Mouse (Mus musculus) T-helper 2 cell (primary cell): ENCODE results near the gene Rtn4rl1.
"Not testable (repeated sequence)": the region's sequence is repeated elsewhere in the genome, so short reads cannot be mapped to it uniquely, and the experiment has no call there.

ENCODE experiments used
- in situ Hi-C: fragments of 300-600 bp; cut with MboI, MseI; formaldehyde crosslinking; loops from one replicate; pipeline ENCODE4 v1.15.1; 2025; ENCODE audit warnings: high pct_unique_total_duplicates

Rtn4rl1 gene

DNA sequence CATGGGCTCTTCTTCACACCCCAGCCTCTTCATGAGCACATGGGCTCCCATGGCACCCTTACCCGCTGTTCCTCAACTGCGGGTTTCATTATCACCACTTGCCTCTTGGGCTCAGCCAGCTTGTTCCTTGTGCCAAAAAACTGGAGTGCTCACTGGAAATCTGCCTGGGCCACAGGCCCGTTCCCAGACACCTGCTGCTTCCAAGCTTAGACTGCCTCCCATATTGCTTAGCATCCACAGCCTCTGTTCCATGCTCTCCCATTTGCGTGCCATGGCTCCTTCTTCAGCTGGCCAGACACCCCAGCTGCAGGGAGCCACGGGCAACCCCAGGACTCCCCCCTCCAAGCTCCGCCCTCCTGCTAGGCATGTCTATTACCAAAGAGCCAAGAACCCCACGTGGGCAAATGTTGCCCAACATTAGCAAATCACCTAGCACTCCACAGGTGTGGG, 77.4 kb downstream of the Rtn4rl1 start:
- in situ Hi-C loops, result no loop called here

DNA sequence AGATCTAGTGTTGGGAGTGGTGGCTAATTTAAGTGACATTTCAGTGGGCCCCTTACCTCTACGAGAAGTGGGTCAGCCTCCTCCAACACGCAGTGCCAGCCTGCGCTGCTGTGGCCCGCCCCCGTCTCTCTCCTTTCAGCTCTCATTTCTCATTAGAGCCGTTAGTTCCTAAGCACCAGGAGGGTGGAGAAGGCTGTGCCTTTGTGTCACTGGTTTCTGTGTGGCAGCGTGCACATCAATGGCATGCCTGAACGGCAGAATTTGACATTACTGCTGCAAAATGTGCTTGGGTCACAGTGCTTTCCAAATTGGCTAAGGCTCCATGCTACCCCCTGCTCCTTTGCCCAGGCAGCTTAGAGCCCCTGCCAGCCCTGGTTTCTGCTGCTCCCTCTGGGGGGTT, 79.9 kb downstream of the Rtn4rl1 start:
- in situ Hi-C loops, result no loop called here

DNA sequence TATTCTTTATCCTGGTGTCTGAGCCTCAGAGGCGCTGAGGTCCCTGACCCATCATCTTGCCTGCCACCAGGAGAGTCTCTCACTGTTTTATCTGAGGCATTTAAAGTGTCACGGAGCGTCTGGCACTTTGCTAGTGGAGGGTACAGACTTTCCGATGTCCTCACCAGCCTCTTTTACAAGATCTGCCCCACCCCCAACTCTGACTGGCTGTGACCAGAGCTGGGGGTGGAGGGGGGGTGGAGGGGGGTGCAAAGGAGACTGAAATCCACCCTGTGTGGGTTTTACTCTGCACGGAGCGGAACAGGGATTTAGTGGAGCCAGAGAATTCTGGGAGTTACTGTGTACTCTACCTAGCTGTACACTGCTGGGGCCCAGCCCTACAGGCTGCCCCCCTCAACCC, 81.5 kb downstream of the Rtn4rl1 start:
- in situ Hi-C loops, result no loop called here

DNA sequence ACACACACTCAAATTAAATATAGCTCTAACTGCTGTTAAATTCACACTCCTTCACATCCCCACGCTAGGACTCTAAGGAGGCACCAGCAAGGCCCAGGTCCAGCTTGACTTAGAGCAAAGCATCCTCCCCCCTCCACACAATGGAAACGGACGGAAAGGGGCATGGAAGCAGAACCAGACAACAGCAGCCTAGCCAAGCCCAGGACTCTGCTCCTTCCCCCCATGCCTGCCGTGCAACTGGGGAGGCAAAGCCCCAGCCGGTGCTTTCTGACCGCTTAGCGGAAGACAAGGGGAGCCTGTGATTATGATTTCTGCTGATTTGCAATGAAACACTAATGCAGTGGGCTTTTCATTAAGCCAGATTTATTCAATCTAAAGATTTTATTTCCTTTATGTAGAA, 84.5 kb downstream of the Rtn4rl1 start:
- in situ Hi-C loops, result no loop called here

DNA sequence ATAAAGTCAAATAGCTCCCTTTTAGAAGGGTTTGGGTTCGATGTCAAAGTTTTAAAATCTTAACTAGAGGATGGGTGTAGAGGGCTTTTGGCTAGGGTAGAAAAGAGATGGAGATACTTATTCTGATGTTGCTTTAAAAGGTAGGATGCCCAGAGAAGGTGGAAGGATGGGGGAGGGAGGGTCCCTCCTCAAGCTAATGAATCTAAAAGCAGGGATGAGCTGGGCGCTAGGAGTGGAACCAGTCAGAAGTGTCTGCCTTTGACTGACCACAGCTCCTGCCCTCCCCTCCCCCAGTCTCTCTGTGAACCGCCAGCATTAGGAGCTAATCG, 85.4 kb downstream of the Rtn4rl1 start:
- in situ Hi-C loops, result no loop called here

DNA sequence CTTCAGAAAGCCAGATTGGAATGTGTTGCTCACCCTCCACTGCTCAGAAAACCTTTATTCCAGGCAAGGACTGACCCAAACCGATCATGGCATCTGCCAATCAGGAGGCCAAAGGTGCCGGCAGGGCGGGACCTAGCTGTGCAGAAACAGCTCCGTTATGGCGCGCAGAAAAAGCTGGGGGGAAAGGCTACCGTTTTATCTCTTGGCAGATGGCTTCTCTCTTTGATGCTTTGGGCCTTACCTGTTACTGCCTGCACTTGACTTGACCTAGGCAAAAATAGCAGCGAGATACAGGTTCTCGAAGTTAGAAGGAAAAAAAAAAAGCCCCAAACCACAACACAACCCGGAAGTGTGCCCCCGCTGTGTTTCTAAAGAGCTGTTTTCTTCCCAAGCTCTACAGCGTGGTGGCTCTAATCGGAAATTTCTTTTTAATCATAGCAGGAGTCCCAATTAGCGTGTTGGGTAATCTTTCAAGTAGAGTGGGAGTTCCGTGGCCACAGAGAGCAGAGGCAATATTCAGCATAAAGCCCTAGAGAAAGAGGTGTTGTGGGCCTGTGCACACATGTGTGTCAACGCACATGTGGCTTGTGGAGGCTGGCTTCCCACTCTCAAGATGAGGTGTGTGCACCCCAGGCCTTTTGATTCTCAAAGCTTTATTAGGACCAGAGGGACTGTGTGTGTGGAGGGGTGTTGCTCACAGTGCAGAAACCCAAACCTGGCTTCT, 85.9 kb downstream of the Rtn4rl1 start:
- in situ Hi-C loops, result no loop called here

DNA sequence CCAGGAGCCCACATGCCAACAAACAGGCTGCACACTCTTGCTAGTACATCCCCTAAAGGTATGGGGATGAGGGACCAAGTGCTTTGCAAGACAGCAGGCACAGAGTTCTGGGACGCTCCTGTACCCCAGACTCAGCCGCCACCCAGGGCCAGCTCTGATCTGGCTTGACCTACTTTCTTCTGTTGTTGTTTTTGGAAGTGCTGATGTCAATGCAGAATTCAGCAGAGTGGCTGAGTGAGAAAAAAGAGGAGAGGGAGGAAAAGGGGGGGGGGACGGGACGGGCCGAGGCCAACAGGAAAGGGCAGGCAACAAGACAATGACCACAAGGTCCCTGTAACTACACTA, 86.5 kb downstream of the Rtn4rl1 start:
- in situ Hi-C loops, result no loop called here

DNA sequence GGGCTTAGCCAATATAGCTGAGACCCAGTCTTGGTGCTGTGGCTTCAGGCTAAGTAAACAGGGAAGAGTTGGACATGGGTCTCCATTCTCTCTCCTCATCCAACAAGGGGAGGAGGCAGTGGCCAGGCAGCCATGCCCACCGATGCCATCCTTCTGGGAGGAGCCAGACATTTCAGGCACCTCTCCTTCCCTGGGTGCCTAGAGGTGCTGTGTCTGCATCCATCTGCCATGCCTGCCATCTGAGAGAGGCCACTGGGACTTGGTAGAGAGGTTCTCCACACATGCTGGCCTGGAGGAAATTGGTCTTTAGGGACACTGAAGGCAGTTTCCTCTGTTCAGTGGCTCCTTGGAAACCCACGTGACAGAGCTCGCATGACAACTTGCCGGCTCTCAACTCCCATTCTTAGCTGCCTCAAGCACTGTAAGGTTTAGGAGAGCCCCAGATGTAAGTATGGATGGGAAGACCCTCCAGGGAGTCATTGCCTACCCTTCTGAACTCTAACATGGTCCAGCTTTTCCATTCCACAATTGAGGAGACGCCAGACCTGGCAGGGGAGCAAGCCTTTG, 86.9 kb downstream of the Rtn4rl1 start:
- in situ Hi-C loops, result no loop called here

DNA sequence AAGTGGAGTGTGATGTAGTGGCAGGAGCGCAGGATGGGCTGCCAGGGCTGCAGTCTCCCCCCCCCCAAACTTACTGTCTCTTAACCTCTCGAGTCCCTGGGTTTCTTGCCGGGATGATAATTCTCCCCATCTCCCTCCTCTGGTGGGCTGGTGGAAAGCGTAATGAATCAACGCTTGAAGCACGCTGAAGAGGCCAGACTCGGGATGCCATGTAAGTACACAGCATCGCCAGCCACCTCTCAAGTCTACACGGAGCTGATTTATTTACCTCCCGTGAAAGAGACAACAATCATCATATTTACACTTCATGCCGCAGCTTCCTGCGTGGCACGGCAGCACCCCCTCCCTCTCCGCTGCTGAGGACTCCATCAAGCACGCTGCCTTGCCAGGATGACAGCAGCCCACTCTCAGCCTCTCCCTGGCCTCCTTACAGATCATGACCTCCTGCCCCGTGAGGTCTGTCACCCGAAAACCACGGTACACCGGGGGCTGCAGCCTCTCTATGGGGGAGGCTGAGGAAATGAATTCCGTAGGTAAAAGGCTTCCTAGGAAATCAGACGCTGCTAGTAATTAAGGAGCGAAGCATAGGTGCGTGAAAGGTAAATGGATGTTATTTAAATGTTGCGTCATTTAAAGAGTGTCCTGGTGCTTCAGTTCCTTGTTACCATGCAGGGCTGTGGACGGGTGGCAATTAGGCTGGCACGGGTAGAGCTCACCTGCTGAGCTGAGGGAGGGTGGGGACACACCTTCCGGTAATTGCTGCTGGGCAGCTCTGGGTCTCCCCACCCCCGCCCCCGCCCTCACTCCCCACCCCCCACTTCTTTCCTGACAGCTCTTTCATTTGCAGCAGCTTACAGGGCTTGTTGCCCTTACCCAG, 88.0 kb downstream of the Rtn4rl1 start:
- in situ Hi-C loops, result no loop called here

DNA sequence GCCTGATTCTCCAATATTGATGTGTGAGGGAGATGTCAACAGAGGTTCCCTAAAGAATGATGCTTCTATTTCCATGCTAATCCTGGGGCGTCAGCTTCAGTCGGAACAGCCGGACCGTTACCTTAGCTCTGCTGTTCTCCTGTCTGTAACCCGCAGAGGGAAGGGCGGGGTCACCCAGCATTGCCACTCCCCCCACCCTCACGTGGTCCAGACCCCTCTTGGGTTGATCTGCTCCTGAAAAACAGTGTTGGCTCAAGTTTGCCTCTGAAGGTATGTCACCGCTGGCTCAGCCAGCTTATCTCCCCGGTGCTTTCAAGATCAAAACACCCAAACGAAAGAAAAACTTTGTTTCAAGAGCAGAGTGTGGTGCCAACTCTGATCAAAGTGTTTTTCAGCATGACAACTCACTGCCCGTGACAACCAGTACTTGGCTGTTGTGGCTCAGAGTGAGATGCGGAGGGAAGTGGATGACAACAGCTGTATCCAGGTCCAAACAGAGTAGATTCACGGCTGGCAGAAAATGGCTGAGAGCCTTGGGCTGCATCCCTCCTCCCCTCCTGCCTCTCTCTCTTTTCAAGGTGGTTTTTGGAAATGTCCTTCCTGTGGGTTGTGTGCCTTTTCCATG, 89.0 kb downstream of the Rtn4rl1 start:
- in situ Hi-C loops, result no loop called here

DNA sequence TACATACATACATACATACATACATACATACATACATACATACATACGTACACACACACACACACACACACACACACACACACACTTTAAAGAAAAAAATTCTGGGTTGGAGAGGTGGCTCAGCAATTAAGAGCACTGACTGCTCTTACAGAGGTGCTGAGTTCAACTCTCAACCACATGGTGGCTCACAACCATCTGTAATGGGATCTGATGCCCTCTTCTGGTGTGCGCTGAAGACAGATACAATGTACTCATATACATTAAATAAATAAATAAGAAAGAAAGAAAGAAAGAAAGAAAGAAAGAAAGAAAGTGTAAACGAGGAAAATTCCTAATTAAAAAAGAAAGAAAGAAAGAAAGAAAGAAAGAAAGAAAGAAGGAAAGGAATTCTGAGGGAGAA, 90.2 kb downstream of the Rtn4rl1 start:
- in situ Hi-C loops, result not testable (repeated sequence)

DNA sequence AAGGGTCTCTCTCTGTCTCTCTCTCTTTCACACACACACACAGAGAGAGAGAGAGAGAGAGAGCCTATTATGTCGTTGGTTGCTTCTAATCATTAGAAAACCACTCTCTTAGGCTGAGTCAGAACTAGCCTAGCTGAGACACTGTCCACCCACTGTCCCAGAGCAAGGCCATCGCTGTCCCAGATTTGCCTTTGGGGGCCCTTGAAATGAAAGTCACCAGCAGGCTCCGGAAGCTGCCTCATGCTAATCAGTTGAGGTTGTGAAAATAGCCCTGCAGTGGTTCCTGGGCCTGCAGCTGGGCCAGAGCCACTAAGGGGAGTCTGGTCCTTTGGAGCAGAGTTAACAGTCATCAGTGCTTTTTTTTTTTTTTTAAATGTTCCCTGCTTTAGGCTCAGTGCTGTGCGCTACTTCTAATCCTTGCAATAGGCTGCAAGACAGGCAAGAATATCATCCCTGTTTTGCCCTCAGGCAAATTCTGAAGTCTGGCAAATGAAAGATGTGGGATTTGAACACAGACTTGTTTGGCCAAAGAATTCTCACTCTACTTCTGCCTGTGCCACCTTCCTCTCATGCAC, 92.4 kb downstream of the Rtn4rl1 start:
- in situ Hi-C loops, result loop anchor here (5.0 kb wide), 1 partner anchor 104 kb away; no protein-coding TSS in a partner anchor

DNA sequence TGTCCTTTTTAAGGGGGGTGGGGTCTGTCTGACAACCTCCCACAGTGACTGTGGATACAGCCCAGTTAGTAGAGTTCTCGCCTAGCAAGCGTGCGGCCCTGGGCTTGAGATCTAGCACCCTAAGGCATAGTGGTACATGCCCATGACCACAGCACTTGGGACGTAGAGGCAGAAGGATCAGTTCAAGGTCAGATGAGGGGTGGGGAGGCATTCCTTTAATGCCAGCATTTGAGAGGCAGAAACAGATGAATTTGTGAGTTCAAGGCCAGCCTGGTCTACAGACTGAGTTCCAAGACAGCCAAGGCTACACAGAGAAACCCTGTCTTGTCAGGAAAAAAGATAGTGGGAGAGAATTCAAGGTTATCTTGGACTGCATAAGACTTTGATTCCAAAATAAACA, 93.3 kb downstream of the Rtn4rl1 start:
- in situ Hi-C loops, result loop anchor here (5.0 kb wide), 1 partner anchor 105 kb away; no protein-coding TSS in a partner anchor

DNA sequence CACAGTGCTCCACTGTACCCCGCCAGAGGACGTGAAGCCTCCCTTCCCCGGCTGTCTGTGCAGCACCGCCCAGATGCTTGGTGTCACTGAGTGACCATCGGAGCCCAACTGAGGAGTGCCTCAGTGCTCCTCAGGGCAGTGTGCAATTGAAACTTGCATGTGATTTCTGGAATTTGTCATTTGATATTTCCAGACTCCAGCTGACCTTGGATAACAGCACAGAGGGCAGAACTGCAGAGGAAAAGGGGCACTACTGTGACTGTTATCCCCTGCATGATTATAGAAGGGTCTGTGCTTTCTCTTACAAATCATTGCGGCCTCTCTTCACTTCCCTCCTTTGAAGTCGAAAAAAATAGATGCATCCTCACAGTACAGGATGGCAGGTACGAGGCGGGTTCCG, 94.4 kb downstream of the Rtn4rl1 start:
- in situ Hi-C loops, result loop anchor here (5.0 kb wide), 1 partner anchor 106 kb away; no protein-coding TSS in a partner anchor

DNA sequence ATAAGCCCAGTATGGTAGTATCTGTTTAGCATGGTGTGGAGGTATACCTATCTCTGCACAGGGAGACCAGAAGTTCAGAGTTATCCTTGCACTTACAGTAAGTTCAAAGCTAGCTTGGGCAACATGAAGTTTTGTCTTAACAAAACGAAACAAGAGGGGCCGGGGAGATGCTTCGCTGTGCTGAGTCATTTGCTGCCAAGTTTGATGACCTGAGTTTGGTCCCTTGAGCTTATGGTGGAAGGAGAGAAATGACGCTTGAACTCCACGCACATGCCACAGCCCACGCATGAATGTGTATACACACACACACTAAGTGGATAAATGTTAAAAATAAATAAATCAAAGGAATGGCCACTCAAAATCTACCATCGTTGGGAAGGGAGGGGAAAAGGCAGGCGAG, 94.9 kb downstream of the Rtn4rl1 start:
- in situ Hi-C loops, result loop anchor here (5.0 kb wide), 1 partner anchor 106 kb away; no protein-coding TSS in a partner anchor

DNA sequence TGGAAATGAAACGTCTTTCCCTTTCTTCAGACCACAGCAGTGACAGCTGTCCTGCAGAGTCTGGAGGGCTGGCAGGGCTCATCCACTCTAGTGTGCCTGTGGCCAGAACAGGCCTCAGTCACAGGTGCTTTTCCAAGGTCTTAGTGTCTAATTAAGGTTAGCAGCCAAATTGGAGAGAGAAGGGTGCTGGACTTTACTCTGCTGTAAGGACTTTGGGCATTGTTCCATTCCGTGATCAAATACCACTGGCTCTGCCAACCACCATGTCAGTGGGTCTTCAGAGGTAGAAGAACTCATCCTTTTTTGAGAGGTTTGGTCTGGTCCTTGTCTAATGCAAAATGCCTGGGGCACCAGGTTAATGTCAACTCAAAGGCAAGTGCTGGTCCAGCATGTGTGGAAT, 95.5 kb downstream of the Rtn4rl1 start:
- in situ Hi-C loops, result loop anchor here (5.0 kb wide), 1 partner anchor 107 kb away; no protein-coding TSS in a partner anchor

DNA sequence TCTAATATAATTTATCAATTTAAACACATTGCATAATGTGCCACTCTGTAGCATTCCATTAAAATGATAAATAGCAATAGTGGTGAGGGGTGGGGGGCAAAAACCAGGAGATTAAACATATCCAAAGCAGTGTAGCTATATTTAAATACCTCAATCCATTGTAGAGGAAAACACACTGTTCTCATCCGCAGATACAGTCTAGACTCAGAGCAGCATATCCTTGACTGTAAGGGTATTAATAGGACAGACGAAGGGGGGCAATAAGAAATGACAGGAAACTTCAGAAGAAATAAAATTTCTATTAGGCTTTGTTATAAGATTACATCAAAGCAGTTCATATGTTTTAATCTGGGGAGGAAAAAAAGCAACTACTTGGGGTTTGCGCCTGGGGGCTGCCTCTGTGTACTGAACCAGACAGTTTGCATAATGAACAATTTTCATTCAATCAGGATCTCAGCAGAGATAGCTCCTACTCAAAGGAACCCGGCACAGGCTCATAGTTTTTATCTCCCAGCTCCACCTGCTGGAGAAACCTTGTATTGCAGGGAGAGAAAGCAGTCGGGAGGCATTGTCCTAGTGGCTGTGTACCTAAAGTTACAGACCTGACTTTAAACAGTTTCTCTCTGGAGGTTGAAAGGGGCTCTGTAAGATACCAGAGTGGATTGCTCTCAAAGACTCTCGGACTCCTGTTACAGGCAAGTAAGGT, 97.1 kb downstream of the Rtn4rl1 start:
- in situ Hi-C loops, result no loop called here

DNA sequence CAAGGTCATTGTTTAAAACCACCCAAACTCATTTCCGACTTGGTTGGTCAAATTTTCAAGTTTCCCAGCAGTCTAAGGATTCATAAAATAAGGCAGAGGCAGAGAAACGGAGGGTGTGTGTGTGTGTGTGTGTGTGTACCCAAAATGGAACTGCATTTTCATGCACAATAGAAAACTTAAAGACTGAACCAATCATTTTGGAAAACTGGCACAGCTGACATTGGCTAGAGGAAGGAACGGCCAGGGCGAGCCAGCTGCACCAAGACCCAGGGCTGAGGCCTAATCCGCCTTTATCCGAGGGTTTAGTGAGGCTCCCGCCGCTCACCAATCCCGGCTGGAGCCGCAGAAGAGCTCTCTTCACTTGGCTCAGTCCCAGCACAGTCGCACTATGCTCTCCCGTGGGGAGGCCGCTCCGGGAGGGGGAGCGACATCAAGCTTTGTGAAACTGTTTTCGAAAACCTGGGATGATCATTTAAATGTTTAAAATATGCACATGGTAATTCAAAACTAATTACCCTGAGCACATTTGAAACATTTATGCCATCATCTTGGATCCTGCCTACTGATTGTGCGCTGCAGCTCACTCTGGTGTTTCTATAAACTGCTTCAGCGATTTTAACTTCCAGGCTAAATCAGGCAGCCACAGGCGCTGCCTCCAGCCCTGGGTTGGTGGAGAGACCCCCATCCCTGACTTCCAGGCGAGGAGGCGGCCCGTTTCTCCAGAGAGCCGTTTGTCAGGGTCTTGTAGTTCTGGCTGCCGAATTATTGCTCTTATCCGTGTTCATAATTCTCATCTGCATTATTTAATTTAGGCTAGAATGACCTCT, 98.0 kb downstream of the Rtn4rl1 start:
- in situ Hi-C loops, result no loop called here

DNA sequence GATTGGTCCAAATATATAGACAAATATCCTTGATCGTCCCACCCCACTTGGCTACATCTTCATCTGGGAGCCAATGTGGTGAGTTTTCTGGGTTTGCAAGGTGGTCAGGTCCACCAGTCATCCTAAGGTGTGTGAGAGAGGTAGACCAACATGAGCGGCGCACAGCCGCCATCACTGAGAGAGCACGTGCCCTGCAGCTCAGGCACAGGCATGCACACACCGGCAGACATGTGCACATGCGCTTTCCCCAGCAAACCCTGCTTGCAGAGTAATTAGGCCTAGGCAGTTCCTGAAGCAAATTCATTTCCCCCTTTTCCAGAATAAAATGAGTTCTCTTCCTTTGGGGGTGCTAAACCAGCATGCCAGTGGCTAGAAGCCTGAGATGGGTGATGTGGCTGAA, 98.7 kb downstream of the Rtn4rl1 start:
- in situ Hi-C loops, result no loop called here

DNA sequence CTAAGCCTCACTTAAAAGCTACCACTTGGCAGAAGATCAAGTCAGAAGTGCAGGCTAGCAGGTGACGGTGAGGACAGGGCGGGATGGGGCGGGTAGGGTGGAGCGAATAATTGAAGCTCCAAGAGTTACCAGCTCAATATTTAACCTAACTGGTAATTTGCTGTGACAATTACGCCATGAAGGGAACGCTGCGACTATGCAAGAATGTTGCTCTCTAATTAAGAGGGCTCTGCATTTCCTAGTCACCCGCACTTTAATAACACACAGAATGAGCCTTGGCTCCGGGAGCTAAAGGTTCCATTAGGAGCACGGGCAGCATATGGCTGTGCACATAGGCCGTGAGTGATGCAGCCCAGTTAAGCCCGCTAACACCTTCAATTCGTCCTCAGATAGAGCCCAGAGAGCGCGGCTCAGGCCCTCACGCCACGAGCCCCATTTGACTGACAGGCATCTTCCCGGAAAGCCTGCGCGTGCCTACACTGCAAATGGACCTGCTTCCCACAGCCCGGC, 100.3 kb downstream of the Rtn4rl1 start:
- in situ Hi-C loops, result no loop called here
